Comparison of ENCODE assay signal across 9 mouse cellular contexts in the genomic region with DNA sequence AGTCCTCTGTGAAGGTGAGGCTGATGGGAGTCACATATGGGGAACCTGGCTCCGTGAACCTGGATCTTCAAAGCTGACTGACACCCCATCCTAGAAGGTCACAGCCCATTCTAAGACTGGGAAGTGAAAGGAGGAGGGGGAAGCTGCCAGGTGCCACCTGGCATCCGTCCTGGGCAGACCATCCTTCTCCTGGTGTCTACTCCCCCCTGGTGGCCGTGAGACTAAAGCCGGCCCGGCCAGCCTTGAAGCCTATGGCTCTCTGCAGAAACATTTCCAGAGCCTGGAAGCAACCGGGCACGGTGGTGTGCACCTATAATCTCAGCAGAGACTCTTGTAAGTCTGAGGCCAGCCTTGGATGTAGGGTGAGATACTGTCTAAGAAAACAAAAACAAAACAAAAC. TPM values are rescaled to one million over a fixed set of nuclear protein-coding genes. Genes with fewer than 3 reads are reported as not detected.
A peak's percentile ranks its signal among the peaks of the same experiment; 100 is the strongest.
DNase-seq lines count a peak whose midpoint lies in the region; ATAC-seq and TF ChIP-seq lines count a peak whose summit lies in the region.
"Had no signal": no experiment of that assay in that cellular context is flagged by ENCODE, and none has a peak within 500 bp of the region (broad histone marks: within the 10 kb centered on the region; RNA-seq: fewer than 3 reads in every experiment).

No protein-coding gene starts in this region.

- DNase-seq in liver, adult 2 months (ENCODE audit: extremely low read depth, low read depth, low spot score) = no peak
- no peak for DNase-seq in liver, embryonic 11.5 days (ENCODE audit: low spot score)
- DNase-seq in adrenal gland, adult 2 months = peak; percentile 42
- peak; percentile 58 for DNase-seq in embryo, embryonic 9.5 days (ENCODE audit: extremely low spot score)
- DNase-seq in testis, postnatal 10 days (ENCODE audit: low spot score) = peak; percentile 78
- DNase-seq in spleen, postnatal 14 days (ENCODE audit: low spot score in 2 of 2) = no peak

- TF ChIP-seq POLR2A in liver, adult 2 months (IDR thresholded peaks at IDR 0.05; ENCODE audit: extremely low read depth, insufficient read depth, low read length) = no peak

- no peak for ATAC-seq in liver, embryonic 11.5 days (replicated peaks; ENCODE audit: low FRiP score)
- peak; percentile 67; the same call in 1 of the 2 replicates for ATAC-seq in intestine, embryonic 16.5 days
- ATAC-seq in megakaryocyte-erythroid progenitor cell, adult 5-6 weeks (replicated peaks; ENCODE audit: low FRiP score, low TSS enrichment, poor library complexity, severe bottlenecking) = 0 out of 2 replicates have a peak, but pooled peaks have one; percentile 37

- WGBS in liver, adult 2 months = 20% methylated on average over 7 of the region's 7 CpGs
- WGBS in liver, embryonic 11.5 days = 25% methylated on average over 7 of the region's 7 CpGs
- WGBS in intestine, embryonic 16.5 days = 19% methylated on average over 7 of the region's 7 CpGs

- no peaks in the 10 kb centered on the region for H3K79me2 ChIP-seq in liver, adult 2 months (ENCODE audit: control insufficient read depth, insufficient read depth, low read length)

- H3K4me3 ChIP-seq in liver, adult 2 months (ENCODE audit: insufficient read depth, low read depth, low read length) = no peak overlapping the region
- H3K4me3 ChIP-seq in liver, embryonic 11.5 days (ENCODE audit: low read depth, low read length) = no peak overlapping the region
- no peak overlapping the region for H3K4me3 ChIP-seq in intestine, embryonic 16.5 days (ENCODE audit: low read length)
- H3K4me3 ChIP-seq: lung, embryonic 15.5 days had no signal

- no peaks in the 10 kb centered on the region for H3K36me3 ChIP-seq in liver, adult 2 months (ENCODE audit: control insufficient read depth, insufficient read depth, low read length)
- no peaks in the 10 kb centered on the region for H3K36me3 ChIP-seq in liver, embryonic 11.5 days (ENCODE audit: control insufficient read depth, insufficient read depth, low read length)
- H3K36me3 ChIP-seq in intestine, embryonic 16.5 days (ENCODE audit: control insufficient read depth, insufficient read depth, low read length) = no peaks in the 10 kb centered on the region
- H3K36me3 ChIP-seq: lung, embryonic 15.5 days had no signal

- no peak overlapping the region for H3K9ac ChIP-seq in liver, adult 2 months (ENCODE audit: low read depth, low read length)
- H3K9ac ChIP-seq in liver, embryonic 11.5 days (ENCODE audit: low read depth, low read length) = no peak overlapping the region
- no peak overlapping the region for H3K9ac ChIP-seq in intestine, embryonic 16.5 days (ENCODE audit: low read depth, low read length)
- H3K9ac ChIP-seq: lung, embryonic 15.5 days had no signal

- H3K27ac ChIP-seq in liver, adult 2 months (replicated peaks; ENCODE audit: insufficient read depth, low read depth, low read length) = no peak overlapping the region
- H3K27ac ChIP-seq in liver, embryonic 11.5 days (ENCODE audit: low read depth, low read length) = no peak overlapping the region
- no peak overlapping the region for H3K27ac ChIP-seq in intestine, embryonic 16.5 days (ENCODE audit: low read length)
- H3K27ac ChIP-seq: lung, embryonic 15.5 days had no signal

- no peaks in the 10 kb centered on the region for H3K27me3 ChIP-seq in liver, adult 2 months (ENCODE audit: control insufficient read depth, insufficient read depth, low read length)
- no peaks in the 10 kb centered on the region for H3K27me3 ChIP-seq in liver, embryonic 11.5 days (replicated peaks; ENCODE audit: control insufficient read depth, insufficient read depth, low read length)
- no peaks in the 10 kb centered on the region for H3K27me3 ChIP-seq in intestine, embryonic 16.5 days (replicated peaks; ENCODE audit: control insufficient read depth, insufficient read depth, low read length)

- TF ChIP-seq CTCF in liver, adult 2 months (IDR thresholded peaks at IDR 0.05; ENCODE audit: low read depth, low read length) = peak; percentile 47

- H3K4me2 ChIP-seq in liver, embryonic 11.5 days = no peak overlapping the region
- no peak overlapping the region for H3K4me2 ChIP-seq in intestine, embryonic 16.5 days (ENCODE audit: low read depth, low read length)
- H3K4me2 ChIP-seq: lung, embryonic 15.5 days had no signal

- H3K9me3 ChIP-seq in liver, embryonic 11.5 days (ENCODE audit: control insufficient read depth, low read length) = no peaks in the 10 kb centered on the region
- H3K9me3 ChIP-seq in intestine, embryonic 16.5 days (ENCODE audit: control insufficient read depth, low read length) = no peaks in the 10 kb centered on the region
- H3K9me3 ChIP-seq: lung, embryonic 15.5 days had no signal

- no peaks in the 10 kb centered on the region for H3K4me1 ChIP-seq in liver, adult 2 months (ENCODE audit: control insufficient read depth, insufficient read depth, low read length)
- no peaks in the 10 kb centered on the region for H3K4me1 ChIP-seq in liver, embryonic 11.5 days (replicated peaks; ENCODE audit: control insufficient read depth, insufficient read depth, low read length)
- H3K4me1 ChIP-seq in intestine, embryonic 16.5 days (ENCODE audit: control insufficient read depth, insufficient read depth, low read length) = no peaks in the 10 kb centered on the region
- H3K4me1 ChIP-seq: lung, embryonic 15.5 days had no signal

RNA-seq across cellular contexts. Expression of a gene that starts 9.0 kb away (rescaled TPM):
- 64.7 and 68.4 TPM in 2 replicates for total RNA-seq in liver, adult 2 months (2014; rRNA removed)
- 56.7 and 88.8 TPM in 2 replicates for polyA plus RNA-seq in liver, adult 2 months (2012; rRNA removed)
- polyA plus RNA-seq in liver, embryonic 11.5 days (2014; fragmentation: Nextera tagmentation; extraction: Ambion mirVana) = 77.7 and 81.2 TPM in 2 replicates
- 10 to 100 TPM; 62.5 to 82.8 TPM for total RNA-seq in adrenal gland, adult 2 months (2021)
- 95.5 and 110 TPM in 2 replicates for polyA plus RNA-seq in adrenal gland, adult 2 months (2012; rRNA removed)
- polyA plus RNA-seq in intestine, embryonic 16.5 days (2015; fragmentation: Nextera tagmentation; extraction: Ambion mirVana) = 76.3 and 77.6 TPM in 2 replicates
- not detected in 2 replicates for total RNA-seq in megakaryocyte-erythroid progenitor cell, adult 5-6 weeks (2014; fragmentation: Nextera tagmentation)
- not detected in 2 replicates for total RNA-seq in megakaryocyte-erythroid progenitor cell, adult 5-6 weeks (2017)

RNA-seq across cellular contexts. Expression of a gene that starts 15.9 kb away (rescaled TPM):
- total RNA-seq in liver, adult 2 months (2014; rRNA removed) = 82.9 and 89.6 TPM in 2 replicates
- polyA plus RNA-seq in liver, adult 2 months (2012; rRNA removed) = 66.3 and 104 TPM in 2 replicates
- polyA plus RNA-seq in liver, embryonic 11.5 days (2014; fragmentation: Nextera tagmentation; extraction: Ambion mirVana) = 40.4 and 42.0 TPM in 2 replicates
- 10 to 100 TPM; 49.0 to 62.2 TPM for total RNA-seq in adrenal gland, adult 2 months (2021)
- polyA plus RNA-seq in adrenal gland, adult 2 months (2012; rRNA removed) = 195 and 204 TPM in 2 replicates
- polyA plus RNA-seq in intestine, embryonic 16.5 days (2015; fragmentation: Nextera tagmentation; extraction: Ambion mirVana) = 28.4 and 32.9 TPM in 2 replicates
- total RNA-seq in megakaryocyte-erythroid progenitor cell, adult 5-6 weeks (2014; fragmentation: Nextera tagmentation) = not detected in 2 replicates
- total RNA-seq in megakaryocyte-erythroid progenitor cell, adult 5-6 weeks (2017) = 3.4 TPM in 1 of 2 replicates, not detected in the other

RNA-seq across cellular contexts. Expression of a gene that starts 21.6 kb away (rescaled TPM):
- 76.5 and 86.2 TPM in 2 replicates for total RNA-seq in liver, adult 2 months (2014; rRNA removed)
- 47.3 and 76.4 TPM in 2 replicates for polyA plus RNA-seq in liver, adult 2 months (2012; rRNA removed)
- polyA plus RNA-seq in liver, embryonic 11.5 days (2014; fragmentation: Nextera tagmentation; extraction: Ambion mirVana) = 32.5 and 37.8 TPM in 2 replicates
- 10 to 100 TPM; 57.5 to 79.1 TPM for total RNA-seq in adrenal gland, adult 2 months (2021)
- polyA plus RNA-seq in adrenal gland, adult 2 months (2012; rRNA removed) = 94.7 and 109 TPM in 2 replicates
- 60.4 and 60.6 TPM in 2 replicates for polyA plus RNA-seq in intestine, embryonic 16.5 days (2015; fragmentation: Nextera tagmentation; extraction: Ambion mirVana)
- total RNA-seq in megakaryocyte-erythroid progenitor cell, adult 5-6 weeks (2014; fragmentation: Nextera tagmentation) = 1.5 TPM in 1 of 2 replicates, not detected in the other
- not detected in 2 replicates for total RNA-seq in megakaryocyte-erythroid progenitor cell, adult 5-6 weeks (2017)

RNA-seq across cellular contexts. Expression of a gene that starts 41.2 kb away (rescaled TPM):
- 0.20 and 0.37 TPM in 2 replicates for total RNA-seq in liver, adult 2 months (2014; rRNA removed)
- polyA plus RNA-seq in liver, adult 2 months (2012; rRNA removed) = 0.18 and 0.27 TPM in 2 replicates
- polyA plus RNA-seq in liver, embryonic 11.5 days (2014; fragmentation: Nextera tagmentation; extraction: Ambion mirVana) = 4.8 and 5.1 TPM in 2 replicates
- 10 to 100 TPM; 18.1 to 26.2 TPM for total RNA-seq in adrenal gland, adult 2 months (2021)
- 83.5 and 101 TPM in 2 replicates for polyA plus RNA-seq in adrenal gland, adult 2 months (2012; rRNA removed)
- polyA plus RNA-seq in intestine, embryonic 16.5 days (2015; fragmentation: Nextera tagmentation; extraction: Ambion mirVana) = 3.1 and 3.5 TPM in 2 replicates
- total RNA-seq in megakaryocyte-erythroid progenitor cell, adult 5-6 weeks (2014; fragmentation: Nextera tagmentation) = not detected in 2 replicates
- total RNA-seq in megakaryocyte-erythroid progenitor cell, adult 5-6 weeks (2017) = 0.56 TPM in 1 of 2 replicates, not detected in the other

Comparison
In these comparisons a context has a peak if more than half of its experiments do, and no peak if none do; other contexts are left out.
1. DNase-seq: peak in adrenal gland, adult 2 months (single experiment), embryo, embryonic 9.5 days (single experiment) and testis, postnatal 10 days (single experiment); none in liver, adult 2 months (single experiment), liver, embryonic 11.5 days (single experiment) and spleen, postnatal 14 days (0 of 2).